Mouse (Mus musculus): ENCODE results near the gene Plpp7. TPM values are rescaled to one million over a fixed set of nuclear protein-coding genes. Genes with fewer than 3 reads are reported as not detected.

Gene Plpp7
- polyA plus RNA-seq (2012; rRNA removed), result 1.8 and 2.1 TPM in 2 replicates

DNA sequence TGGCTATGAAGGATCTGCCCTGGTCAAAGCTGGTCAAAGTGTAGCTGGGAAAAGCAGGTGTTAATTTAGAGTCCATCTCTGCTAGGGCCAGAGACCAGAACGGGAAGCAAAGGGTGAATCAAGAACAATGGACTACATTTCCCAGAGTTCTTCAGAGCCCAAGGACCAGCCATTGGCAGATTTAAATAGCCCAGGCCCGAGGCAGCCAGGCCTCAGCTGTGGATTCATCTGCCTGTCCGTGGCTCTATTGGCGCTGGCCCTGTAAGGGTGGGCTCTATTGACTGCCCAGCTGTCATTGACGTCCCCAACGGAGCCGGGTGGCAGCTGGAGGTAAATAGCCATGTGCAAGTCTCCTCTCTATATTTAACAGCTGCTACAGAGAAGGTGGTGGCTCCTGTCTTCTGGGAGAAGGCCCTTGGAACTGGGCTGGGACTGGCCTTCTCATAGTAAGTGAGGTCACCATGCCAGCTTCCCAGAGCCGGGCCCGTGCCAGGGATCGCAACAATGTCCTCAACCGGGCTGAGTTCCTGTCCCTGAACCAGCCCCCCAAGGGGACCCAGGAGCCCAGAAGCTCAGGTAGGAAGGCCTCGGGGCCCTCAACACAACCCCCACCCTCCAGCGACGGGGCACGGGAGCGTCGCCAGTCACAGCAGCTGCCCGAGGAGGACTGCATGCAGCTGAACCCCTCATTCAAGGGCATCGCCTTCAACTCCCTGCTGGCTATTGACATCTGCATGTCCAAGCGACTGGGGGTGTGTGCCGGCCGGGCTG is at the start of gene Plpp7:
Plpp7 (plus strand) TSS at position 178 of the 771 bp plus-strand sequence.
- DNase-seq (ENCODE audit: low read depth, low spot score), result no peak

GRCm38 (mm10) chr2:32046009-32046408 is 49.3 kb upstream of the Plpp7 start:
- DNase-seq (ENCODE audit: low read depth, low spot score), result no peak
- WGBS, result 84% methylated on average over 10 of the region's 10 CpGs

More for the DNA sequence above, at the start of gene Plpp7:
- 54% methylated on average over 22 of the region's 22 CpGs for WGBS

DNA sequence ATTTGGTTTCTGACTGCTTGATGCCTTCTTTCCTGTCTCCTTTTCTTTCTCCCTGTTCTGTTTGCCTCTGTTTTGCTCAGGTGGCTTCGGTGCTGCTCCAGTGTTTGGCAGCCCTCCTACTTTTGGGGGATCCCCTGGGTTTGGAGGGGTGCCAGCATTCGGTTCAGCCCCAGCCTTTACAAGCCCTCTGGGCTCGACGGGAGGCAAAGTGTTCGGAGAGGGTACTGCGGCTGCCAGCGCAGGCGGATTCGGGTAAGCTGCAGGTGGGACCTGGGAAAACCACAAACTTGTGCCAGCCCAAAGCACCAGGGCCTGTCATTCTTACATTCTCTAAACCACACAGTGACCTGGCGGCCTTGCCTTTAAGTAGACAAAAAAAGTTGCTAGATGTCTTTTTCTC is 48.0 kb upstream of the Plpp7 start:
- 84% methylated on average over 10 of the region's 10 CpGs for WGBS
- no peak for DNase-seq (ENCODE audit: low read depth, low spot score)

GRCm38 (mm10) chr2:32051791-32052190 is 43.5 kb upstream of the Plpp7 start:
- no peak for DNase-seq (ENCODE audit: low read depth, low spot score)
- WGBS, result 49% methylated on average over 8 of the region's 8 CpGs

GRCm38 (mm10) chr2:32052418-32052817 is 42.9 kb upstream of the Plpp7 start:
- WGBS, result 96% methylated on average over 7 of the region's 7 CpGs
- DNase-seq (ENCODE audit: low read depth, low spot score), result no peak

GRCm38 (mm10) chr2:32055357-32055965 is 39.9 kb upstream of the Plpp7 start:
- DNase-seq (ENCODE audit: low read depth, low spot score), result no peak
- WGBS, result 72% methylated on average over 7 of the region's 7 CpGs

GRCm38 (mm10) chr2:32056524-32056923 is 38.8 kb upstream of the Plpp7 start:
- DNase-seq (ENCODE audit: low read depth, low spot score), result no peak
- 82% methylated on average over 10 of the region's 10 CpGs for WGBS

DNA sequence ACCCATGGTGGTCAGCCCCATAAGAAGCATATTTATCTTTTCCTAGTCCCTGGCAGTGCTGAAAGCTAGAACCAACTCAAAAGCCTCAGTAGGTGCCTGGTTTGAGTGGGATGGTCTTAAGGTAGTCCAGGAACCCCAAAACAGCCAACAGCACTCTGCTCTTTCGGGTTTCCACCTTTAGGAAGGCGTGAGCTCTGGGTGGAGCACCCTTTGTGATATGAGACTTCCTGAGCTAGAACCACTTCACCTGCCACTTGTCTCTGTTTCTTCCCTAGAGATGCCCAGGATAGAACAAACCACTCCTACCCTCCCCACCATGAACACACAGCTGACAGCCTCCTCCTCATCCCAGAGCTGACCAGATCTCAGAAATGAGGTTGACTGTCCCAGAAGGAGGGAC is 38.0 kb upstream of the Plpp7 start:
- 53% methylated on average over 2 of the region's 2 CpGs for WGBS
- DNase-seq (ENCODE audit: low read depth, low spot score), result no peak

DNA sequence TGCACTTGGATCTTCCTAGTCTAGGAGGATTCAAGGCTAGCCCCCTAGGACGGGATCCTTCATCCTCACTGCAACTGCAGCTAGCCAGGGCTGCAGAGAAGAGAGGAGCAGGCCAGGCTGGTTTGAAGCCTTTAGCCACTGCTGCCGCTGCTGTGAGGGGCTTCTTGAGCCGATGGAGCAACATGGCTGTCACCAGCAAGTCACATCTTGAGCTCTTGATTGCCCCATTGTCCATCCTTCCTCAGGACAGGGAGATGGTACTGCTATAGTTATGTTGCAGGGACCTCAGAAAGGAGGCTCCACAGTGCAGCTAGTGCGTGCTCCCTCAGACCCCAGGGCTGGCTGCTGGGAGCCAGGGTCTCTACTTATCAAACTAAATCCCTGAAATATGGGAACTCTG is 37.5 kb upstream of the Plpp7 start:
- WGBS, result 75% methylated on average over 4 of the region's 4 CpGs
- no peak for DNase-seq (ENCODE audit: low read depth, low spot score)

DNA sequence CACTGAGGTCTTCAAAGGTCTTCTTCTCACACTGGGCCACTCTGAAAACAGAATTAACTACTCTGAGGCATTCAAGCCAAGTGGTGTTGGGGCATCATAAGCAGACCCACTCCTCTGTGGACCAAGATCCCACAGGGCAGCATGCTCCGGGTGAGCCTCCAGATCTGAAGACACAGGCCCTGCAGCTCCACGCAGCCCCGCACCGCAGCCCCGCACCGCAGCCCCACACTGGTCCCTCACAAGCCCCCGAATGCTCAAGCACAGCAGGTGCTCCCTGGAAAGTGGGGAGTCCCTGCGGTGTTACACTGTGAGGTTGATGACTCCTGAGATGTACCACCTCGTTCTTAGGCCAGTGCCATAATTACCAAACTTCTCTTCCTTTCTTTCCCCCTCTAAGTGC is 37.1 kb upstream of the Plpp7 start:
- WGBS, result 77% methylated on average over 9 of the region's 9 CpGs
- DNase-seq (ENCODE audit: low read depth, low spot score), result no peak

- 44% methylated on average over 5 of the region's 5 CpGs for WGBS
Measured at GRCm38 (mm10) chr2:32058716-32059115, 36.6 kb upstream of the Plpp7 start.

GRCm38 (mm10) chr2:32059613-32060012 is 35.7 kb upstream of the Plpp7 start:
- 72% methylated on average over 6 of the region's 6 CpGs for WGBS
- no peak for DNase-seq (ENCODE audit: low read depth, low spot score)

More at GRCm38 (mm10) chr2:32058716-32059115, 36.6 kb upstream of the Plpp7 start:
- DNase-seq (ENCODE audit: low read depth, low spot score), result no peak

DNA sequence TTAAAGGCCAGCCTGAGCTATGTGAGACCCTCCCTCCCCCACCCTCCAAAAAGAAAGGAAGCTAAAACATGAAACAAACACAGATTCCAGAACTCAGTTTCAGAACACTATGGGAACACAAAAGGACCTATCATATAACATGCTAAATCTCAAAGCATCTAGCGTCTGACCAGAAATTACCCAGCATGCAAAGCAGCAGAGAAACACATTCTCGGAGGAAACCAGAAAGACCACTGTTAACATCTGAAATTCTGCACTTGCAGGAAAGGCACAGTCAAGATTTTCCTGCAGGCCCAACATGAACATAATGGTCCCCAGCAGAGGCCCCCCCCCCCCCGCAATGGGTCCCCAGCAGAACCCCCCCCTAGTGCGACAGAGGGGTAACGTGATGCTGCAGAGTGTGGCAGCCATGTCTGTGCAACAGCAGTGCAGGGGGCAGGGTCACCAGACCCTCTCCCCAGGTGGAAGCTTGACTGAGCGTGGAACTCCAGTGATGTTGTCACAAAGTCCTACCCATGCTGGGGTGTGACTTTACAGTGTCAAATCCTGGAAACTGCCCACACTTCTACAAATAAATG is 35.0 kb upstream of the Plpp7 start:
- no peak for DNase-seq (ENCODE audit: low read depth, low spot score)
- WGBS, result 58% methylated on average over 6 of the region's 6 CpGs

DNA sequence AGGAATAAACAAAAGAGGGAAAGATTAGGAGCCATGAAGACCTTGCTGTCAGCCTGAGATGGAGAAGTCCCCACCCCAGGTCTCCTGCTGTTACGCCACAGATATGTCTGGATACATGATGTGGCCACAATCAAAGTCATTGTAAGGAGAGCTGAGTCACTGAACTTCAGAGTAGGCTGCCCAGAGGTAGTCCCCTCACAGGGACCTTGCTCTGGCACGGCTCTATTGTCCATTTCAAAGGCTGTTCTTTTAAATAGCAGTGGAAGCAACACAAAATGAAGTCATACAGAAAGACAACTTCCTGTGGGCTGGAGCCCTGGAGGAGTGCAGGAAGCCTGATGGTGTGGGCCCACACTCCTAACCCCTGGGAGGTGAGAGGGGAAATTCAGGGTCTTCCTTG is 34.1 kb upstream of the Plpp7 start:
- no peak for DNase-seq (ENCODE audit: low read depth, low spot score)
- 54% methylated on average over 2 of the region's 2 CpGs for WGBS

- 66% methylated on average over 12 of the region's 12 CpGs for WGBS
- DNase-seq (ENCODE audit: low read depth, low spot score), result no peak
Measured at GRCm38 (mm10) chr2:32061722-32062505, 33.4 kb upstream of the Plpp7 start.

DNA sequence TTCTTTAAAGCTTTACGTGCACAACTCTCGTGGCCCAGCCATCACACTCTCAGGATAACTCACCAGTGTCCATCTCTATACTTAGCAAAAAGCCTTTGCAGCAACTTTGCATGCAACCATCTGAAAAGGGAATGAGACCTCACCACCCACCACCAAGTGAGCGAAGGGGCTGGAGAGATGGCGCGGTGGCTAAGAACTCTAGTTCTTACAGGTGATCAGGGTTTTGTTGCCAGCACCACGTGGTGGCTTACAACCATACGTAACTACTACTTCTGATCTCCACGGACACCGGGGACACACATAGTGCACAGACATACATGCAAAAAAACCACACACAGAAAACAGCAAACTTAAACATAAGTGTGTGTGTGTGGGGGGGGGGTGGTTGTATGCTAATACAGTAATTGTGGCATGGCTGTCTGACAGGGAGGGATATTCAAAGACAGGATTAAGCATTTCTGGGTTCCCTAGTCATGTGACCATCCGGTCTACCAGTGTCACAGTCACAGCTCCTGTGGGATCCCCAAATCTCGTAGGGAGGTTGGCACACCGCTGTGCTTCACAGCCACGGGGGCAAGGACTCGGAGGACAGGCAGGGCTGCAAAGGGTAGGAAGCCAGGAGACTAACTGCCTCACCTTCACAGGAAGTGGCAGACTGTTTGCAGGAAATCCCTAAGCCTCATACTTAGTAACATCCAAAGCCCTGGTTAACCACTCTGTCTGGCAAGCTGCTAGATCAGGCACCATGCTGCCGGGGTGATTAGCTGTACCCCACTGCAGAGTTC is 32.5 kb upstream of the Plpp7 start:
- DNase-seq (ENCODE audit: low read depth, low spot score), result no peak
- WGBS, result 77% methylated on average over 15 of the region's 15 CpGs

- WGBS, result 73% methylated on average over 7 of the region's 7 CpGs
- DNase-seq (ENCODE audit: low read depth, low spot score), result no peak
Measured at GRCm38 (mm10) chr2:32063451-32064151, 31.7 kb upstream of the Plpp7 start.

- DNase-seq (ENCODE audit: low read depth, low spot score), result no peak
- WGBS, result 61% methylated on average over 13 of the region's 13 CpGs
Measured at GRCm38 (mm10) chr2:32064913-32065312, 30.4 kb upstream of the Plpp7 start.

DNA sequence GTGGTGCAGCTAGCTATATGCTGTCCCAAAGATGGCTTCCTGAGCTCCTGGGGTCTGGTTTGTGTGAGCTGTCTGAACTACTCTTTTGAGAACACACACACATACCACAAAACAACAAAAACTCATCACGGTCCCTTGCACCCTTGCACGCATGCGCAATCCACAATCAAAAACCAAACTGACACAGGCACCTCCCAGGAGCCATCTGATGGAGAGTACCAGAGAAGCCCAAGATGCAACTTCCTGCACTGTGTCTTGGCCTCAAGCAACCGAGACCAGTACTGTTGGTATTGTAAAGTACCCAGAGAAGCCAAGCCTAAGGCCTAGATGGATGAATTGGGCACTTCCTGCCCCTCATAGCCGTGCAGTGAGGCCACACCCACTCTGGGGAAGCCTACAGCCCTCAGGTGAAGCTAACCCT is 29.9 kb upstream of the Plpp7 start:
- WGBS, result 70% methylated on average over 5 of the region's 5 CpGs
- DNase-seq (ENCODE audit: low read depth, low spot score), result no peak

Data from large intestine, adult 2 months (tissue).